Mouse (Mus musculus) limb, embryonic 10.5 days (tissue): ENCODE results near the gene Izumo4. TPM values are rescaled to one million over a fixed set of nuclear protein-coding genes. Genes with fewer than 3 reads are reported as not detected.

Experiments
- polyA plus RNA-seq: library from polyadenylated mRNA; unstranded; fragments of >200 nt; fragmentation: Nextera tagmentation; extraction: Ambion mirVana; gene quantifications from 2 replicates; pipeline ENCODE4 v1.2.1, GENCODE M21; 2016

Izumo4 gene
- polyA plus RNA-seq, 1 experiment from 2014 or later = 10.8 TPM

Other genes starting within 250 kb of the Izumo4 start
- gene Onecut3, start 207.3 kb upstream of the Izumo4 start, polyA plus RNA-seq = not detected in 2 replicates
- 0.26 and 0.53 TPM in 2 replicates for gene Atp8b3, start 163.1 kb upstream of the Izumo4 start, polyA plus RNA-seq
- 40.8 and 42.6 TPM in 2 replicates for gene Rexo1, start 140.6 kb upstream of the Izumo4 start, polyA plus RNA-seq
- gene Klf16, start 124.9 kb upstream of the Izumo4 start, polyA plus RNA-seq = 8.7 and 11.3 TPM in 2 replicates
- 104 and 108 TPM in 2 replicates for gene Abhd17a, start 111.8 kb upstream of the Izumo4 start, polyA plus RNA-seq
- gene Scamp4, start 99.3 kb upstream of the Izumo4 start, polyA plus RNA-seq = 87.8 and 92.2 TPM in 2 replicates
- gene Adat3, start 99.3 kb upstream of the Izumo4 start, polyA plus RNA-seq = 11.1 and 13.4 TPM in 2 replicates
- gene Gm49322, start 96.2 kb upstream of the Izumo4 start, polyA plus RNA-seq = 5.1 and 5.2 TPM in 2 replicates
- gene Csnk1g2, start 79.3 kb upstream of the Izumo4 start, polyA plus RNA-seq = 237 and 255 TPM in 2 replicates
- gene Btbd2, start 45.1 kb upstream of the Izumo4 start, polyA plus RNA-seq = 84.9 and 98.6 TPM in 2 replicates
- gene Mknk2, start 24.1 kb upstream of the Izumo4 start, polyA plus RNA-seq = 137 and 153 TPM in 2 replicates
- 48.2 and 54.7 TPM in 2 replicates for gene Mob3a, start 207 bp upstream of the Izumo4 start, polyA plus RNA-seq
- 54.6 and 60.6 TPM in 2 replicates for gene Ap3d1, start 40.1 kb downstream of the Izumo4 start, polyA plus RNA-seq
- gene Dot1l, start 53.0 kb downstream of the Izumo4 start, polyA plus RNA-seq = 26.4 and 28.3 TPM in 2 replicates
- gene Sf3a2, start 96.0 kb downstream of the Izumo4 start, polyA plus RNA-seq = 113 and 121 TPM in 2 replicates
- 168 and 204 TPM in 2 replicates for gene Plekhj1, start 96.4 kb downstream of the Izumo4 start, polyA plus RNA-seq
- gene Amh, start 103.1 kb downstream of the Izumo4 start, polyA plus RNA-seq = 0.09 TPM in 1 of 2 replicates, not detected in the other
- 0.74 and 0.80 TPM in 2 replicates for gene Jsrp1, start 111.3 kb downstream of the Izumo4 start, polyA plus RNA-seq
- gene Oaz1, start 124.5 kb downstream of the Izumo4 start, polyA plus RNA-seq = 2,414 and 2,486 TPM in 2 replicates
- 0.44 and 0.60 TPM in 2 replicates for gene Lingo3, start 141.9 kb downstream of the Izumo4 start, polyA plus RNA-seq
- 358 and 440 TPM in 2 replicates for gene Lsm7, start 153.0 kb downstream of the Izumo4 start, polyA plus RNA-seq
- 44.9 and 48.5 TPM in 2 replicates for gene Sppl2b, start 153.1 kb downstream of the Izumo4 start, polyA plus RNA-seq
- gene Tmprss9, start 169.7 kb downstream of the Izumo4 start, polyA plus RNA-seq = 0.04 TPM in 2 replicates
- 342 and 401 TPM in 2 replicates for gene Timm13, start 198.8 kb downstream of the Izumo4 start, polyA plus RNA-seq
- gene Lmnb2, start 216.1 kb downstream of the Izumo4 start, polyA plus RNA-seq = 85.0 and 85.4 TPM in 2 replicates
- gene Gadd45b, start 227.9 kb downstream of the Izumo4 start, polyA plus RNA-seq = 4.5 and 9.8 TPM in 2 replicates